Mouse (Mus musculus) liver, adult 2 months (tissue): ENCODE results near the gene Creb3l2.

Experiments
- CTCF ChIP-seq: fragments of 200-500 bp; IDR thresholded peaks from 2 replicates; pipeline ENCODE4 v1.5.1; 2011; ENCODE audit warnings: low read depth, low read length, control low read depth
- POLR2A ChIP-seq: fragments of 200-500 bp; IDR thresholded peaks from 2 replicates; pipeline ENCODE4 v1.6.1; 2011; ENCODE audit warnings: low read length, control low read depth; ENCODE audit not compliant: insufficient read depth; ENCODE audit errors: extremely low read depth

DNA sequence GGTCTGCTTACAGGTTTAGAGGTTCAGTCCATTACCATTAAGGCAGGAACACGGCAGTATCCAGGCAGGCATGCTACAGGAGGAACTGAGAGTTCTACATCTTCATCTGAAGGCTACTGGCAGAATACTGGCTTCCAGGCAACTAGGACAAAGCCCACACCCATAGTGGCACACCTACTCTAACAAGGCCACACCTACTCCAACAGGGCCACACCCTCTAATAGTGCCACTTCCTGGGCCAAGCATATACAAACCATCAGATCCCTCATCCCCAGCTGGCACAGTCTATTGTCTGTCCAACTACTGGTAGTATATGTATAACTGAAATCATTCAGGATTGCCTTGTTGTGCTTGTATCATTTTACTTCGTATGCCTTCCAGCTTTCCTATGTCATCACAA lies 36.5 kb upstream of the Creb3l2 start:
- TF ChIP-seq CTCF: no peak
- TF ChIP-seq POLR2A: no peak
